In the genomic region with DNA sequence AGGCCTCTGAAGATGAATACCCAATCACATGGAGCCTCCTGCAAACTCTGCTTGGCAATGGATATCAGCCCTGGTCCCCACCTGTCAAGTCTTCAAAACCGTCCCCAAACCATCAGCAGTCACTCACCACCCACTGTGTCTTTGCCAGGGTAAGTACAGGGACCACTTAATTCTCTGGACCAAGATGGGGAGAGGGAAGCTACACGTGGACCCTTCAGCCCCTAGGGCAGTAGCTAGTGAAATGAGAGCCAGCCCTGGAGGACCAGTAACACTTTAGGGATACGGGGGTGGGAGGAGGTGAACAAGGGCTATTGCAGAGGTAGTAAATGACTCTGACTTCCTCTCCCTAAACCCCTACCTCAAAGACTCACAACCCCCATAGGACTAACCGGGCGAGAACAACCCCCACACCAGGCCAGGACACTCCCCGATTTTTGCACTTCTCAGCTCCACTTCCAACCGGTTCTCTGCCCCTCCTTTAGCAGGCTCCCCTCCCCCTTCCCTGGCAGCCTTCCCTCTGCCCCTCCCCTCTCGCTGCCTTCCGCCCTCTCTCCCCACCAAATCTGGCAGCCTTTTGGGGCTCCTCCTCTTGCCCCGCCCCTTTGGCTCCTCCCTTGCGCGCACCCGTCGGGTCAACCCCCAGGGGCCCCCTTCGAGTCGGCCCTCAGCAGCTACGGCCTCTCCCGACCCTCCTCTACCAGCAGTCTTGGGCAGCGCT, we compare ENCODE assay signal across 8 mouse cellular contexts. TPM values are rescaled to one million over a fixed set of nuclear protein-coding genes. Genes with fewer than 3 reads are reported as not detected.
DNase-seq lines count a peak whose midpoint lies in the region; ATAC-seq and TF ChIP-seq lines count a peak whose summit lies in the region.

No protein-coding gene starts in this region.

- H3K27me3 ChIP-seq in forebrain, embryonic 10.5 days (ENCODE audit: poor library complexity, severe bottlenecking), result peaks cover 54% of the 10 kb centered on the region
- 0 out of 2 replicates have a peak, but pooled peaks cover 5% of the 10 kb centered on the region for H3K27me3 ChIP-seq in heart, embryonic 16.5 days (ENCODE audit: control insufficient read depth, insufficient read depth, low read length)
- H3K27me3 ChIP-seq in liver, embryonic 14.5 days (ENCODE audit: control insufficient read depth, insufficient read depth, low read length), result peaks cover 21% of the 10 kb centered on the region
- peaks cover 21% of the 10 kb centered on the region for H3K27me3 ChIP-seq in neural tube, embryonic 12.5 days (replicated peaks)
- H3K27me3 ChIP-seq in testis, adult 2 months (ENCODE audit: control insufficient read depth, insufficient read depth, low read length), result no peaks in the 10 kb centered on the region; the same call in 1 of the 2 replicates

- H3K4me1 ChIP-seq in bone marrow macrophage, adult 2 months (ENCODE audit: control insufficient read depth, insufficient read depth, low read length), result peaks cover 11% of the 10 kb centered on the region
- peaks cover 72% of the 10 kb centered on the region for H3K4me1 ChIP-seq in forebrain, embryonic 10.5 days
- peaks cover 10% of the 10 kb centered on the region for H3K4me1 ChIP-seq in heart, embryonic 16.5 days (ENCODE audit: control insufficient read depth, insufficient read depth, low read length)
- H3K4me1 ChIP-seq in liver, embryonic 14.5 days (replicated peaks; ENCODE audit: control insufficient read depth in 2 of 2, insufficient read depth in 2 of 2, low read length in 1 of 2), result peaks cover 0 to 6% of the 10 kb centered on the region in 2 experiments; a peak in 1 of 4 replicates
- H3K4me1 ChIP-seq in neural tube, embryonic 12.5 days, result peaks cover 27% of the 10 kb centered on the region
- peaks cover 12% of the 10 kb centered on the region for H3K4me1 ChIP-seq in testis, adult 2 months (ENCODE audit: control insufficient read depth, insufficient read depth, low read length)

- TF ChIP-seq CTCF in bone marrow macrophage, adult 2 months (IDR thresholded peaks at IDR 0.05; ENCODE audit: low read depth, low read length), result no peak
- no peak for TF ChIP-seq CTCF in liver, embryonic 14.5 days (IDR thresholded peaks at IDR 0.05; ENCODE audit: low read depth)
- TF ChIP-seq CTCF in testis, adult 2 months (IDR thresholded peaks at IDR 0.05; ENCODE audit: control insufficient read depth, insufficient read depth, insufficient replicate concordance, low read depth, low read length), result no peak

- peak; percentile 94 for DNase-seq in CD4-positive, CD25-positive, alpha-beta regulatory T cell, adult 2 months (ENCODE audit: low read depth, low spot score)
- DNase-seq in forebrain, embryonic 10.5 days (ENCODE audit: extremely low spot score, low spot score), result peak; percentile 31
- peak; percentile 97 to 99 for DNase-seq in kidney, postnatal 25 days
- DNase-seq in liver, embryonic 14.5 days (ENCODE audit: low read depth in 3 of 3, low spot score in 3 of 3), result peak; percentile 45 to 54 (median 46)

- peak overlapping the region; percentile 94 for H3K4me2 ChIP-seq in heart, embryonic 16.5 days (ENCODE audit: low read depth, low read length)
- H3K4me2 ChIP-seq in liver, embryonic 14.5 days (ENCODE audit: low read depth), result peak overlapping the region; percentile 64
- peak overlapping the region; percentile 94 for H3K4me2 ChIP-seq in neural tube, embryonic 12.5 days (replicated peaks)

- peak; percentile 89 for ATAC-seq in heart, embryonic 16.5 days (replicated peaks; ENCODE audit: extremely low read depth, insufficient read depth, low FRiP score)
- peak; percentile 71 for ATAC-seq in liver, embryonic 14.5 days (ENCODE audit: insufficient read depth)
- ATAC-seq in neural tube, embryonic 12.5 days (ENCODE audit: low FRiP score, low read depth), result peak; percentile 87

- peaks cover 31% of the 10 kb centered on the region for H3K36me3 ChIP-seq in forebrain, embryonic 10.5 days (replicated peaks)
- peaks cover 19% of the 10 kb centered on the region for H3K36me3 ChIP-seq in heart, embryonic 16.5 days (ENCODE audit: control insufficient read depth, insufficient read depth)
- no peaks in the 10 kb centered on the region for H3K36me3 ChIP-seq in liver, embryonic 14.5 days (replicated peaks; ENCODE audit: control insufficient read depth, insufficient read depth, low read depth)
- peaks cover 16% of the 10 kb centered on the region for H3K36me3 ChIP-seq in neural tube, embryonic 12.5 days
- no peaks in the 10 kb centered on the region for H3K36me3 ChIP-seq in testis, adult 2 months (ENCODE audit: control insufficient read depth, insufficient read depth, low read length)

- TF ChIP-seq POLR2A in bone marrow macrophage, adult 2 months (IDR thresholded peaks at IDR 0.05; ENCODE audit: borderline replicate concordance, low read depth, low read length), result no peak
- TF ChIP-seq POLR2A in testis, adult 2 months (IDR thresholded peaks at IDR 0.05; ENCODE audit: control insufficient read depth, low read depth, low read length), result 0 out of 2 replicates have a peak, but pooled peaks have one; percentile 26

- WGBS in forebrain, embryonic 10.5 days, result 2% methylated on average over 18 of the region's 19 CpGs
- WGBS in heart, embryonic 16.5 days, result 1% methylated on average over 19 of the region's 19 CpGs
- WGBS in liver, embryonic 14.5 days (ENCODE audit: insufficient replicate concordance), result 4% methylated on average over 18 of the region's 19 CpGs
- 2% methylated on average over 19 of the region's 19 CpGs for WGBS in neural tube, embryonic 12.5 days

- H3K9ac ChIP-seq in heart, embryonic 16.5 days (ENCODE audit: low read length), result peak overlapping the region; percentile 93
- no peak overlapping the region for H3K9ac ChIP-seq in liver, embryonic 14.5 days (replicated peaks)
- H3K9ac ChIP-seq in neural tube, embryonic 12.5 days, result peak overlapping the region; percentile 45

- H3K27ac ChIP-seq in bone marrow macrophage, adult 2 months (ENCODE audit: insufficient read depth, low read depth, low read length), result peak overlapping the region; percentile 48
- peak overlapping the region; percentile 96 for H3K27ac ChIP-seq in forebrain, embryonic 10.5 days
- peak overlapping the region; percentile 95 for H3K27ac ChIP-seq in heart, embryonic 16.5 days (ENCODE audit: low read length)
- H3K27ac ChIP-seq in liver, embryonic 14.5 days, result no peak overlapping the region
- H3K27ac ChIP-seq in neural tube, embryonic 12.5 days, result peak overlapping the region; percentile 32
- H3K27ac ChIP-seq in testis, adult 2 months (ENCODE audit: control insufficient read depth, insufficient read depth, low read depth, low read length), result peak overlapping the region; percentile 39; the same call in 1 of the 2 replicates

- peaks cover 12% of the 10 kb centered on the region; the same call in 1 of the 2 replicates for H3K9me3 ChIP-seq in forebrain, embryonic 10.5 days
- no peaks in the 10 kb centered on the region; the same call in 1 of the 2 replicates for H3K9me3 ChIP-seq in heart, embryonic 16.5 days (replicated peaks; ENCODE audit: control insufficient read depth, low read length)
- no peaks in the 10 kb centered on the region for H3K9me3 ChIP-seq in liver, embryonic 14.5 days (ENCODE audit: control insufficient read depth, low read length)
- H3K9me3 ChIP-seq in neural tube, embryonic 12.5 days, result no peaks in the 10 kb centered on the region

- peak overlapping the region; percentile 40 for H3K4me3 ChIP-seq in bone marrow macrophage, adult 2 months (ENCODE audit: insufficient read depth, low read length)
- peak overlapping the region; percentile 63 for H3K4me3 ChIP-seq in forebrain, embryonic 10.5 days
- peak overlapping the region; percentile 87 for H3K4me3 ChIP-seq in heart, embryonic 16.5 days (ENCODE audit: low read length)
- peak overlapping the region; percentile 49 to 57 for H3K4me3 ChIP-seq in liver, embryonic 14.5 days (ENCODE audit: insufficient read depth in 1 of 2, low read depth in 2 of 2, low read length in 2 of 2)
- H3K4me3 ChIP-seq in neural tube, embryonic 12.5 days, result peak overlapping the region; percentile 73
- H3K4me3 ChIP-seq in testis, adult 2 months (ENCODE audit: control insufficient read depth, low read depth, low read length), result peak overlapping the region; percentile 27

- TF ChIP-seq EP300 in liver, embryonic 14.5 days (IDR thresholded peaks at IDR 0.05; ENCODE audit: low read depth), result no peak

RNA-seq across cellular contexts. Expression of gene Zfp467, which starts 1.9 kb away (rescaled TPM):
- 44.4 and 50.9 TPM in 2 replicates for polyA plus RNA-seq in bone marrow macrophage, adult 2 months (2012; ENCODE audit: insufficient read depth, insufficient read length, missing spikeins)
- 12.9 and 13.1 TPM in 2 replicates for polyA plus RNA-seq in forebrain, embryonic 10.5 days (2016; fragmentation: Nextera tagmentation; extraction: Ambion mirVana)
- 20.3 and 22.1 TPM in 2 replicates for polyA plus RNA-seq in heart, embryonic 16.5 days (2015; fragmentation: Nextera tagmentation; extraction: Ambion mirVana)
- 2.2 and 2.8 TPM in 2 replicates for polyA plus RNA-seq in liver, embryonic 14.5 days (2012; rRNA removed)
- 2.3 and 2.9 TPM in 2 replicates for polyA plus RNA-seq in liver, embryonic 14.5 days (2014; fragmentation: Nextera tagmentation; extraction: Ambion mirVana)
- polyA plus RNA-seq in neural tube, embryonic 12.5 days (2016; fragmentation: Nextera tagmentation; extraction: Ambion mirVana), result 18.4 and 18.5 TPM in 2 replicates
- 1.4 and 1.8 TPM in 2 replicates for polyA plus RNA-seq in testis, adult 2 months (2012; rRNA removed)

RNA-seq across cellular contexts. Expression of gene Sspo, which starts 4.3 kb away (rescaled TPM):
- polyA plus RNA-seq in bone marrow macrophage, adult 2 months (2012; ENCODE audit: insufficient read depth, insufficient read length, missing spikeins), result 0.11 TPM in 1 of 2 replicates, not detected in the other
- polyA plus RNA-seq in forebrain, embryonic 10.5 days (2016; fragmentation: Nextera tagmentation; extraction: Ambion mirVana), result 0.15 and 0.19 TPM in 2 replicates
- 0.42 and 0.43 TPM in 2 replicates for polyA plus RNA-seq in heart, embryonic 16.5 days (2015; fragmentation: Nextera tagmentation; extraction: Ambion mirVana)
- 0.04 and 0.09 TPM in 2 replicates for polyA plus RNA-seq in liver, embryonic 14.5 days (2012; rRNA removed)
- polyA plus RNA-seq in liver, embryonic 14.5 days (2014; fragmentation: Nextera tagmentation; extraction: Ambion mirVana), result not detected in 2 replicates
- 0.28 and 0.63 TPM in 2 replicates for polyA plus RNA-seq in neural tube, embryonic 12.5 days (2016; fragmentation: Nextera tagmentation; extraction: Ambion mirVana)
- polyA plus RNA-seq in testis, adult 2 months (2012; rRNA removed), result 1.6 and 2.1 TPM in 2 replicates

RNA-seq across cellular contexts. Expression of gene Krba1, which starts 48.4 kb away (rescaled TPM):
- polyA plus RNA-seq in bone marrow macrophage, adult 2 months (2012; ENCODE audit: insufficient read depth, insufficient read length, missing spikeins), result 4.3 and 5.1 TPM in 2 replicates
- polyA plus RNA-seq in forebrain, embryonic 10.5 days (2016; fragmentation: Nextera tagmentation; extraction: Ambion mirVana), result 23.7 and 24.5 TPM in 2 replicates
- polyA plus RNA-seq in heart, embryonic 16.5 days (2015; fragmentation: Nextera tagmentation; extraction: Ambion mirVana), result 17.6 and 18.6 TPM in 2 replicates
- 1.6 and 2.0 TPM in 2 replicates for polyA plus RNA-seq in liver, embryonic 14.5 days (2012; rRNA removed)
- 0.94 and 1.0 TPM in 2 replicates for polyA plus RNA-seq in liver, embryonic 14.5 days (2014; fragmentation: Nextera tagmentation; extraction: Ambion mirVana)
- 26.3 and 27.4 TPM in 2 replicates for polyA plus RNA-seq in neural tube, embryonic 12.5 days (2016; fragmentation: Nextera tagmentation; extraction: Ambion mirVana)
- 54.8 and 60.1 TPM in 2 replicates for polyA plus RNA-seq in testis, adult 2 months (2012; rRNA removed)

Comparison
In these comparisons a context has a peak if more than half of its experiments do, and no peak if none do; other contexts are left out.
1. DNase-seq: peak in every context shown above with its lines; median percentile 98 in kidney, postnatal 25 days; 94 in CD4-positive, CD25-positive, alpha-beta regulatory T cell, adult 2 months; 46 in liver, embryonic 14.5 days; 31 in forebrain, embryonic 10.5 days.
2. H3K4me3 ChIP-seq: peak in every context shown above with its lines; median percentile 87 in heart, embryonic 16.5 days; 73 in neural tube, embryonic 12.5 days; 63 in forebrain, embryonic 10.5 days; 53 in liver, embryonic 14.5 days; 40 in bone marrow macrophage, adult 2 months; 27 in testis, adult 2 months.